Mouse (Mus musculus): ENCODE measurements at regions not wholly inside any gene's neighbourhood (a gene's known extent, or its start where the extent isn't known, plus 50 kb on each side); places are given as distances from the start of the nearest gene placed in this dataset.

DNA sequence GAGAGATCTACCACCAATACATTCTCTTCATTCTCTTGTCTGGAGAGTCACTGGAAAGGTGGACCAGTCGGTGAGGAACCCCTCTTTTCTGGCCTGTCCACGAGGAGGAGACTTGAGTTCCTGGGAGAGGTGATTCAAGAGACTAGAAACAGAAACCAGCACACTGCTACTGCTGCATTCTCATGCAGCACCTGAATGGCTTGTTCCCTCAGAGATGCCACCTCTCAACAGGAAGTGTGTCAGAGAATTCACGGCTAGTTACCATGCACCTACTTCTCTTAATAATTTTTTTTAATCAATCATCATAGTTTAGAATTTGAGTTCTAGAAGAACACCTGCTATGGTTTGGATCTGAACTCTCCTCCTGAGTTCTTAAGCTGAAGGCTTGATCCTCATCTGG, 52.0 kb upstream of the Dynlrb2 start:
- no peaks in the 10 kb centered on the region for H3K27me3 ChIP-seq
- no peaks in the 10 kb centered on the region for H3K9me3 ChIP-seq (replicated peaks)
- ATAC-seq (ENCODE audit: insufficient number of reproducible peaks, low FRiP score, low TSS enrichment, low read depth) = no peak
- H3K27ac ChIP-seq (replicated peaks) = no peak overlapping the region
- no peaks in the 10 kb centered on the region for H3K4me1 ChIP-seq
- no peak overlapping the region for H3K9ac ChIP-seq
- no peaks in the 10 kb centered on the region for H3K36me3 ChIP-seq
- H3K4me2 ChIP-seq (replicated peaks) = no peak overlapping the region
- WGBS = 78% methylated on average over 3 of the region's 3 CpGs
- no peak overlapping the region for H3K4me3 ChIP-seq (replicated peaks)

GRCm38 (mm10) chr8:116451397-116451796, 53.4 kb upstream of the Dynlrb2 start:
- Histone ChIP-seq H3K9ac (no peak overlapping the region), H3K4me3 (replicated peaks) (no peak overlapping the region), H3K9me3 (replicated peaks) (no peaks in the 10 kb centered on the region), H3K27ac (replicated peaks) (no peak overlapping the region), H3K36me3 (no peaks in the 10 kb centered on the region), H3K4me2 (replicated peaks) (no peak overlapping the region), H3K27me3 (no peaks in the 10 kb centered on the region), H3K4me1 (no peaks in the 10 kb centered on the region)
- 55% methylated on average over 3 of the region's 3 CpGs for WGBS
- no peak for ATAC-seq (ENCODE audit: insufficient number of reproducible peaks, low FRiP score, low TSS enrichment, low read depth)

DNA sequence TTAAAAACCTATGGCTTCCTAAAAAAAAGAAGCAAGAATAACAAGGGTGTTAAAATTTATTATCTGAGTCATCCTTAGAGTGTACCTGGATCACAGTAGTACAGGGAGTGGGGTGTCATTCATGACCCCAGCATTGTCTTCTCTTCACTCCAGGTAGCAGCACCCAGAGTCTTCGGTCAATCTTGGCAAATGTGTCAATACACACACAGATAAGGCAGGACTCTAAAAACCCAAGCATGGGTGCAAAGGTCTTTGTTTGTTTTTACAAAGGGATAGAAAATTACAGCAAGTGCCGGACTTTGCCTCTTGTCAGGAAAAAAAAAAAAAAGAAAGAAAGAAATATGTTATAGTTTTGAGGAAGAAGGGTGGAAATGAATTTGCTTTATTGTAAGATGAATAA, 57.3 kb upstream of the Dynlrb2 start:
- H3K9ac ChIP-seq = no peak overlapping the region
- peaks cover 4% of the 10 kb centered on the region; the same call in 1 of the 2 replicates for H3K27me3 ChIP-seq
- no peak overlapping the region for H3K4me3 ChIP-seq (replicated peaks)
- no peaks in the 10 kb centered on the region for H3K9me3 ChIP-seq (replicated peaks)
- ATAC-seq (ENCODE audit: insufficient number of reproducible peaks, low FRiP score, low TSS enrichment, low read depth) = no peak
- WGBS = 88% methylated on average over 2 of the region's 2 CpGs
- no peaks in the 10 kb centered on the region for H3K4me1 ChIP-seq
- H3K4me2 ChIP-seq (replicated peaks) = no peak overlapping the region
- no peak overlapping the region for H3K27ac ChIP-seq (replicated peaks)
- H3K36me3 ChIP-seq = no peaks in the 10 kb centered on the region

GRCm38 (mm10) chr8:116442827-116443226, 61.9 kb upstream of the Dynlrb2 start:
- Histone ChIP-seq H3K27ac (replicated peaks) (no peak overlapping the region), H3K9me3 (replicated peaks) (no peaks in the 10 kb centered on the region), H3K4me3 (replicated peaks) (no peak overlapping the region), H3K36me3 (no peaks in the 10 kb centered on the region), H3K27me3 (peaks cover 23% of the 10 kb centered on the region), H3K4me1 (no peaks in the 10 kb centered on the region), H3K9ac (no peak overlapping the region), H3K4me2 (replicated peaks) (no peak overlapping the region)
- 42% methylated on average over 2 of the region's 2 CpGs for WGBS
- ATAC-seq (ENCODE audit: insufficient number of reproducible peaks, low FRiP score, low TSS enrichment, low read depth) = no peak

DNA sequence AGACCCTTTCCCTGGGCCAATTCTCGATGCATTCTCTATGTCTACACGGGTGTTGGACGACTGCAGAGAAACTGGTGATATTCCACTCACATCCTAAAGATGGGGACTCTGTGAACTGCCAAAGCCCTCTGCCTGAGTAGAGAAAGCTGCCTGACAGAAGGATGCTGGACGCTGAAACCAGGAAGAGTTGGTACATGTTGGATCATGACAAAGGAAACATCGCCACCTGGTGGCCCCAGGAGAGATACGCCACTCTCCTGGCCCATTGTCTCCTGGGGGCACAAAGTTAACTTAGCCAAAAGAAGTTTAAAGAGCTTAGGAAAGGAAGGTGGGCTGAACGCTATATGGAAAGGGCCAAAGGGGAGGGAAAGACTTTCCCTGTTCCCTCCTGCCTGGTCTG, 65.9 kb upstream of the Dynlrb2 start:
- H3K9ac ChIP-seq = no peak overlapping the region
- no peaks in the 10 kb centered on the region for H3K9me3 ChIP-seq (replicated peaks)
- no peaks in the 10 kb centered on the region for H3K36me3 ChIP-seq
- no peak overlapping the region for H3K27ac ChIP-seq (replicated peaks)
- ATAC-seq (ENCODE audit: insufficient number of reproducible peaks, low FRiP score, low TSS enrichment, low read depth) = no peak
- no peak overlapping the region for H3K4me2 ChIP-seq (replicated peaks)
- 14% methylated on average over 7 of the region's 7 CpGs for WGBS
- no peak overlapping the region for H3K4me3 ChIP-seq (replicated peaks)
- peaks cover 23% of the 10 kb centered on the region for H3K27me3 ChIP-seq
- H3K4me1 ChIP-seq = no peaks in the 10 kb centered on the region

DNA sequence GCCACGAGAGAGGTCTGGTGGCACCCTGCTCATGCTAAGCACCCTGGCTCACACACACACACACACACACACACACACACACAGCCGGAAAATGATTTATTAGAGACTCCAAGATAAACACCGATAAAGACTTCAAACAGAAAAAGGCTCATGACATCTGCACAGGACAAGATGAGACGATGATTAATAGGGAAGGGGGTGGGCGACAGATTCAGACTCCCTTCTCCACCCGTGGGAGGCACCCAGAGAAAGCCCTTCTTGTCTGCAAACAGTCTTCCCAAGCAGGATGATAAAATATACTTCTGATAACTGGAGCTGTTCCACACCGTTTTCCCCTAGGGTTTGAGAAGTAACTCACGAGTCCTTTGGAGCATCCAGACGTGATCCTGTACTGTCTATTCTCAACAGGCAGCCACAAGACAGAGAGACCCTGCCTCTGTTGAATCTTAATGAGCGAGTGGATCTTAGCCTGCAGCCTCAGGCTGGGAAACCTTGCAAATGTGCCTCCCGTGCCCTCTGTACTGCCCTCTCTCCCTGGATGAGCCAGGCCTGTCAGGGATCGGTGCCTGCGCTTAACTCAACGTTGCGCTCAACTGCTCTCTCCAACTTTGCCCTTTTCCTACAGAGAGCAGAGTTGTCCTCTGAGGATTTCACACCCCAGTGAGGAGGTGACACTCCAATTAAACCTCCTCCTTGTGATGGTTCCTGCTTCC, 69.3 kb upstream of the Dynlrb2 start:
- ATAC-seq (ENCODE audit: insufficient number of reproducible peaks, low FRiP score, low TSS enrichment, low read depth) = no peak
- no peak overlapping the region for H3K4me2 ChIP-seq (replicated peaks)
- H3K4me3 ChIP-seq (replicated peaks) = no peak overlapping the region
- no peaks in the 10 kb centered on the region for H3K36me3 ChIP-seq
- no peak overlapping the region for H3K27ac ChIP-seq (replicated peaks)
- 56% methylated on average over 15 of the region's 15 CpGs for WGBS
- H3K27me3 ChIP-seq = peaks cover 6% of the 10 kb centered on the region; the same call in 1 of the 2 replicates
- no peaks in the 10 kb centered on the region for H3K4me1 ChIP-seq
- H3K9me3 ChIP-seq (replicated peaks) = no peaks in the 10 kb centered on the region
- H3K9ac ChIP-seq = no peak overlapping the region

- Histone ChIP-seq H3K27ac (replicated peaks) (peak overlapping the region; percentile 28; the same call in 1 of the 2 replicates), H3K9me3 (replicated peaks) (no peaks in the 10 kb centered on the region), H3K4me2 (replicated peaks) (no peak overlapping the region), H3K4me1 (no peaks in the 10 kb centered on the region; the same call in 1 of the 2 replicates), H3K27me3 (no peaks in the 10 kb centered on the region), H3K9ac (no peak overlapping the region), H3K36me3 (no peaks in the 10 kb centered on the region), H3K4me3 (replicated peaks) (no peak overlapping the region)
- ATAC-seq (ENCODE audit: insufficient number of reproducible peaks, low FRiP score, low TSS enrichment, low read depth) = peak; percentile 60; the same call in 1 of the 2 replicates
- 57% methylated on average over 5 of the region's 5 CpGs for WGBS
Measured at GRCm38 (mm10) chr8:116430051-116430450, 74.7 kb upstream of the Dynlrb2 start.

GRCm38 (mm10) chr8:116429649-116430048, 75.1 kb upstream of the Dynlrb2 start:
- H3K9ac ChIP-seq = no peak overlapping the region
- no peak overlapping the region for H3K27ac ChIP-seq (replicated peaks)
- no peak overlapping the region for H3K4me3 ChIP-seq (replicated peaks)
- no peak overlapping the region for H3K4me2 ChIP-seq (replicated peaks)
- no peaks in the 10 kb centered on the region for H3K27me3 ChIP-seq
- H3K9me3 ChIP-seq (replicated peaks) = no peaks in the 10 kb centered on the region
- no peak; the same call in 1 of the 2 replicates for ATAC-seq (ENCODE audit: insufficient number of reproducible peaks, low FRiP score, low TSS enrichment, low read depth)
- no peaks in the 10 kb centered on the region for H3K36me3 ChIP-seq
- no peaks in the 10 kb centered on the region; the same call in 1 of the 2 replicates for H3K4me1 ChIP-seq
- 61% methylated on average over 6 of the region's 6 CpGs for WGBS

DNA sequence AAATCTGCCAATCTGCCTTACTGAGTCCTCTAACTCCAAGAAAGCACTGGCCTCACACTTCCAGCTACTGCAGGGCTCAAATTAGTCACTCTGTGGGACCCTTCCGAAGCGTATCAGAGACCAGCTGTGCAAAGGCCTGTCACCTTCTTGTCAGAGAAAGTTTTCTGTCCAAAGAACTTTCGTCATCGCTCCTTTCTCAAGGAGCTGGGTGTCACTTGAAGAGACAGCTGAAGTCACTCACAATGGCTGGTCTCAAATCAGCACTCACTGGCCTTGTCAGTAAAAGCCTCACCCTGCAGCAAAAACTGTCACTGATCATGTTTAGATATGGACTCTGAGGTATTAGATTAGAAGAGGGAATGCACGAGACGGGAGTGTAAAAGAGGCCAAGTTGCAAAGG, 81.9 kb upstream of the Dynlrb2 start:
- H3K36me3 ChIP-seq = no peaks in the 10 kb centered on the region
- no peak overlapping the region for H3K9ac ChIP-seq
- no peaks in the 10 kb centered on the region for H3K4me1 ChIP-seq
- no peak overlapping the region for H3K4me2 ChIP-seq (replicated peaks)
- H3K9me3 ChIP-seq (replicated peaks) = no peaks in the 10 kb centered on the region
- H3K27ac ChIP-seq (replicated peaks) = no peak overlapping the region
- no peaks in the 10 kb centered on the region for H3K27me3 ChIP-seq
- H3K4me3 ChIP-seq (replicated peaks) = no peak overlapping the region
- WGBS = 49% methylated on average over 6 of the region's 6 CpGs
- no peak for ATAC-seq (ENCODE audit: insufficient number of reproducible peaks, low FRiP score, low TSS enrichment, low read depth)

DNA sequence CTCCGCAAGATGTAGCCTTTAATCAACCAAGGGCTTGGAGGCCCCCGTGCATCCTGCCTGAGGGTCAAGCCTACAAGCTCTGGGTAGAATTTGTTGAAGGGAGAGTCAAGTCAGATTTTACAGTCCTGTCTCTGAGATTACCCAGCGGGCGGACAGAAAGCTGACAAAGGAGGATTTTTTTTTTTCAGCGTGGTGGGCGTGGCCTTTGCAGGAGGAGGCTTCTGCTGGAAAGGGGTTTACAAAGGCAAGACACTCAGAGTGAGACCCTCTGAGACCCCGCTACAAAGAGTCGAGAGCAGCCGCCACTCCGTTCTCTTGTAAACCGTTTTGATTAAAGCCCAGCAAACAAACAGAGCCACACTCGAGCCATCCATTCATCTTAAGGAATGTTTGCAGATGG, 92.1 kb upstream of the Dynlrb2 start:
- Histone ChIP-seq H3K36me3 (no peaks in the 10 kb centered on the region), H3K4me2 (replicated peaks) (no peak overlapping the region; the same call in 1 of the 2 replicates), H3K27ac (replicated peaks) (no peak overlapping the region), H3K9me3 (replicated peaks) (no peaks in the 10 kb centered on the region), H3K9ac (no peak overlapping the region), H3K4me3 (replicated peaks) (no peak overlapping the region), H3K4me1 (no peaks in the 10 kb centered on the region), H3K27me3 (no peaks in the 10 kb centered on the region)
- no peak for ATAC-seq (ENCODE audit: insufficient number of reproducible peaks, low FRiP score, low TSS enrichment, low read depth)
- WGBS = 31% methylated on average over 12 of the region's 12 CpGs

DNA sequence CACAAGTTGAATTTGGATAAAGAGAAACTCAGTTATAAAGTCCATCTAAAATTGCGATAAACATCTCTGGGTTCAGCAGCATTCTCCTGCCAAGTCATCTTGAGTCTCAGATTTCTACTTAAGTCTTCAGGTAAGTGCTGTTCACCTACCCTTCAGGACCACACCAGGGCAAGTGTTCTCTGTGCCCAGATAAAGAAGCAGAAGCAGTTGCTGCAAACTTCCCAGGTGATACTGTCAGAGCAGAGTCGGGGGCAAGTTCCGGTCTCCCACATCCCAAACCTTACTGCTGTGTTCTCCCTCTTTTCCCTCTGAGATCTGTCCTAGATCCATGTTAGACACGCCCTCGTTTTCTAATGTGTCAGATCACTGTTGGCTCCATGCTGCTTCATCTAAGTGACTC, 94.7 kb upstream of the Dynlrb2 start:
- H3K9me3 ChIP-seq (replicated peaks) = no peaks in the 10 kb centered on the region
- H3K4me1 ChIP-seq = no peaks in the 10 kb centered on the region
- no peak for ATAC-seq (ENCODE audit: insufficient number of reproducible peaks, low FRiP score, low TSS enrichment, low read depth)
- WGBS = 81% methylated on average over 5 of the region's 5 CpGs
- no peak overlapping the region for H3K9ac ChIP-seq
- no peak overlapping the region for H3K4me2 ChIP-seq (replicated peaks)
- no peaks in the 10 kb centered on the region for H3K36me3 ChIP-seq
- H3K27ac ChIP-seq (replicated peaks) = no peak overlapping the region
- H3K4me3 ChIP-seq (replicated peaks) = no peak overlapping the region
- H3K27me3 ChIP-seq = no peaks in the 10 kb centered on the region

DNA sequence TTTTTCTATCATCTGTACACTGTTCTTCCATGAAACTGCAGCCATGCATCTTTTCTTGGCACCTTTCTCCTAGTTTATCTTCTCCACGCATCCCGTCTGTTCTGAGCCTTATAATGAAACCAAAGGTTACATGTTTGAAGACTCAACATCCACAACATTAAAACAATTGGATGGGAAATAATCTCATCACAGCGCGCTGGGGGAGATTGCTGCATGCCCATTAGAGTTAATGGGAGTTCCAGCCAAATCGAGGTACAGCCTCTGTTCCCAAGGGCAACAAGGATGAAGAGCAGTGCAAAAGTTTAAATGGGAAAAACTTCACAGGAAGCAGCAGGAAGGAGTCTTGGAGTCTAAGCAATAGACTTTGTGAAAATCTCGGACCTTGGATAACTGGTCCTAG, 95.8 kb upstream of the Dynlrb2 start:
- no peak for ATAC-seq (ENCODE audit: insufficient number of reproducible peaks, low FRiP score, low TSS enrichment, low read depth)
- H3K9ac ChIP-seq = no peak overlapping the region

More for the DNA sequence above, 95.8 kb upstream of the Dynlrb2 start:
- no peaks in the 10 kb centered on the region for H3K36me3 ChIP-seq
- WGBS = 84% methylated on average over 6 of the region's 6 CpGs
- H3K27ac ChIP-seq (replicated peaks) = no peak overlapping the region
- H3K4me1 ChIP-seq = no peaks in the 10 kb centered on the region
- H3K4me2 ChIP-seq (replicated peaks) = no peak overlapping the region
- no peak overlapping the region for H3K4me3 ChIP-seq (replicated peaks)
- H3K27me3 ChIP-seq = no peaks in the 10 kb centered on the region
- no peaks in the 10 kb centered on the region for H3K9me3 ChIP-seq (replicated peaks)
